Mouse (Mus musculus): ENCODE measurements around the gene Gm28042.

GRCm38 (mm10) chr2:119980343-119980986 lies 46.8 kb upstream of the Gm28042 start:
- TF ChIP-seq CTCF (IDR thresholded peaks at IDR 0.05; ENCODE audit: borderline replicate concordance, control insufficient read depth, extremely low read depth, insufficient read depth, low read length, poor library complexity): no peak
- no peak for TF ChIP-seq POLR2A (IDR thresholded peaks at IDR 0.05; ENCODE audit: control insufficient read depth, extremely low read depth, insufficient read depth, low read length, poor library complexity)
